Mouse (Mus musculus) layer of hippocampus, adult 2 months (tissue): ENCODE measurements around the gene Dnajb5. TPM values are rescaled to one million over a fixed set of nuclear protein-coding genes. Genes with fewer than 3 reads are reported as not detected.

Experiments
- DNase-seq, 2 experiments: peaks; one replicate each; pipeline ENCODE4 v3.0.0; 2022; ENCODE audit warnings: low spot score in 2 of 2
- H3K27ac ChIP-seq: fragments of 200-600 bp; 2 replicates; pipeline ENCODE4 v1.8.1; 2022
- H3K4me3 ChIP-seq: fragments of 200-600 bp; 2 replicates; pipeline ENCODE4 v1.8.1; 2022; ENCODE audit warnings: mild to moderate bottlenecking
- CTCF ChIP-seq: fragments of 200-600 bp; conservative IDR thresholded peaks from 2 replicates; pipeline ENCODE4 v1.8.1; 2022; ENCODE audit warnings: antibody characterized with exemption, mild to moderate bottlenecking, moderate library complexity
- total RNA-seq, 2 experiments: library from RNA; stranded (reverse); gene quantifications; 2 replicates each; pipeline ENCODE4 v1.2.3; 2021

The Dnajb5 gene
- total RNA-seq, 2 experiments from 2014 or later: 187 to 211 TPM

GRCm38 (mm10) chr4:42945952-42946351, 3.7 kb upstream of the Dnajb5 start:
- DNase-seq: peak in 1 of 2 experiments; percentile 80
- peak overlapping the region; percentile 23; the same call in 1 of the 2 replicates for H3K4me3 ChIP-seq
- TF ChIP-seq CTCF: peak; percentile 87
- H3K27ac ChIP-seq: peak overlapping the region; percentile 97

GRCm38 (mm10) chr4:42946733-42947290, 2.8 kb upstream of the Dnajb5 start:
- H3K4me3 ChIP-seq: peak overlapping the region; percentile 23; the same call in 1 of the 2 replicates
- DNase-seq: peak; percentile 92 to 98
- peak overlapping the region; percentile 97 for H3K27ac ChIP-seq
- TF ChIP-seq CTCF: no peak

- peak overlapping the region; percentile 97 for H3K27ac ChIP-seq
- peak in 1 of 2 experiments; percentile 72 for DNase-seq
- peak overlapping the region; percentile 63 for H3K4me3 ChIP-seq
- no peak for TF ChIP-seq CTCF
Observed at GRCm38 (mm10) chr4:42948527-42948926, 1.1 kb upstream of the Dnajb5 start.

- no peak for DNase-seq
- H3K27ac ChIP-seq: peak overlapping the region; percentile 96
- TF ChIP-seq CTCF: no peak
- peak overlapping the region; percentile 63 for H3K4me3 ChIP-seq
Observed at GRCm38 (mm10) chr4:42949051-42949675, 451 bp upstream of the Dnajb5 start.

- TF ChIP-seq CTCF: no peak
Observed at GRCm38 (mm10) chr4:42950065-42950558, 498 bp downstream of the Dnajb5 start.

GRCm38 (mm10) chr4:42951206-42952195, 1.9 kb downstream of the Dnajb5 start:
- H3K27ac ChIP-seq: peak overlapping the region; percentile 96
- no peak for DNase-seq
- peak overlapping the region; percentile 63 for H3K4me3 ChIP-seq
- TF ChIP-seq CTCF: no peak

More at GRCm38 (mm10) chr4:42950065-42950558, 498 bp downstream of the Dnajb5 start:
- DNase-seq: peak; percentile 88 to 90
- H3K4me3 ChIP-seq: peak overlapping the region; percentile 63
- peak overlapping the region; percentile 96 for H3K27ac ChIP-seq

- Histone ChIP-seq H3K4me3 (peak overlapping the region; percentile 63), H3K27ac (peak overlapping the region; percentile 96)
- TF ChIP-seq CTCF: no peak
Observed at GRCm38 (mm10) chr4:42952563-42952962, 2.9 kb downstream of the Dnajb5 start.

GRCm38 (mm10) chr4:42953435-42954094, 4.0 kb downstream of the Dnajb5 start:
- H3K27ac ChIP-seq: peak overlapping the region; percentile 96
- TF ChIP-seq CTCF: no peak
- no peak for DNase-seq
- H3K4me3 ChIP-seq: peak overlapping the region; percentile 63

More at GRCm38 (mm10) chr4:42952563-42952962, 2.9 kb downstream of the Dnajb5 start:
- DNase-seq: no peak

GRCm38 (mm10) chr4:42954297-42954696, 4.7 kb downstream of the Dnajb5 start:
- H3K4me3 ChIP-seq: peak overlapping the region; percentile 36
- DNase-seq: peak; percentile 79 to 86
- peak overlapping the region; percentile 96 for H3K27ac ChIP-seq
- peak; percentile 89 for TF ChIP-seq CTCF

- Histone ChIP-seq H3K4me3 (no peak overlapping the region; the same call in 1 of the 2 replicates), H3K27ac (peak overlapping the region; percentile 96; the same call in 1 of the 2 replicates)
- peak; percentile 52 for TF ChIP-seq CTCF
- DNase-seq: no peak
Observed at GRCm38 (mm10) chr4:42955200-42955599, 5.6 kb downstream of the Dnajb5 start.

- no peak overlapping the region for H3K4me3 ChIP-seq
- no peak for DNase-seq
- no peak for TF ChIP-seq CTCF
- no peak overlapping the region for H3K27ac ChIP-seq
Observed at GRCm38 (mm10) chr4:42956581-42956980, 7.0 kb downstream of the Dnajb5 start.

GRCm38 (mm10) chr4:42957306-42957705, 7.7 kb downstream of the Dnajb5 start:
- no peak for DNase-seq
- Histone ChIP-seq H3K4me3 (no peak overlapping the region), H3K27ac (peak overlapping the region; percentile 1; the same call in 1 of the 2 replicates)
- no peak for TF ChIP-seq CTCF
